Mouse (Mus musculus): ENCODE data around the gene Dppa1.

DNA sequence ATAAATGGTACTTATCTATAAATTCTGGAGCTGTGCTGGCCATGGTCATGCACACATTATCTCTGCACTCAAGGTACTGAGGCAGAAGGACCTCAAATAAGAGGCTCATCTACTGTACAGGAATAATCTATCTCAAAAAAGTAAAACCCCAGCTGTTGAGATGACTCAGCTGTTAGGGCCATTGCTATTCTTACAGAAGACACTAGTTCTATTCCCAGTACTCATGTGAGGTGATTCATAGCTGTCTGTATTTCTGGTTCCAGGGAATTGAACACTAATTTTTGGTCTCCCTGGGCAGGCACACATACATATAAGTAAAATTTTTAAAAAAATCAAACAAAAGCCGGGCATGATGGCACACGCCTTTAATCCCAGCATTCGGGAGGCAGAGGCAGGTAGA is 38.0 kb upstream of the Dppa1 start:
- no peak for TF ChIP-seq POLR2A (IDR thresholded peaks at IDR 0.05; ENCODE audit: insufficient read length, low read depth)
- no peak for TF ChIP-seq USF1 (IDR thresholded peaks at IDR 0.05; ENCODE audit: low read depth)
- TF ChIP-seq POLR2AphosphoS2 (IDR thresholded peaks at IDR 0.05; ENCODE audit: insufficient read length, low read depth), result no peak
- no peak for TF ChIP-seq TCF12 (IDR thresholded peaks at IDR 0.05; ENCODE audit: insufficient read depth, poor library complexity, severe bottlenecking)
- no peak for TF ChIP-seq E2F4 (IDR thresholded peaks at IDR 0.05; ENCODE audit: insufficient read depth)
- TF ChIP-seq MAX (IDR thresholded peaks at IDR 0.05; ENCODE audit: low read depth), result no peak
- no peak for TF ChIP-seq CEBPB (IDR thresholded peaks at IDR 0.05; ENCODE audit: insufficient read depth, poor library complexity, severe bottlenecking)

Measured in myocyte (in vitro differentiated cells).